Mouse (Mus musculus): Measurements from ENCODE around the gene 1700025C18Rik.

DNA sequence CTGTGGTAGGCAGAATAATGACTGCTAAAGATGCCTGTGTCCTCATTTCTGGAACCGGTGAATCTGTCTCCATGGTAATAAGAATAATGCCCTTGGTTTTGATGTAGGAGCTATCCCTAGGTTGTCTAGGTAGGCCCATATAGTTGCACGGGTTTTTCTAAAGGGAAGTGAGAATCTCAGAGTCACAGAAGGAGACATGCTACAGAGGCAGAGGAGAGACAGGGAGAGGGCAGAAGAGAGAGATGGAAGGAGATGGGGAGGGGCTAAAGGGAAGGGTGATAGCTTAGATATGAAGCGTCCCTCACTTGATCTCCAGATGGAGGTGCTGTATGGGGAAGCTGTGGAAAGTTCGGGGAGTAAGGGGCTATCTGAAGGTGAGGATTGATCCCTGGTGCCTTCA is 53.1 kb downstream of the 1700025C18Rik start:
- TF ChIP-seq CTCF (conservative IDR thresholded peaks at IDR 0.05; ENCODE audit: insufficient read depth, insufficient read length, low read depth, low read length) (no peak), POLR2A (IDR thresholded peaks at IDR 0.05; ENCODE audit: low read depth, low read length) (no peak)

Measured in kidney, adult 2 months (tissue).